Mouse (Mus musculus) limb, embryonic 12.5 days (tissue): ENCODE measurements around the gene Lpar2. TPM values are rescaled to one million over a fixed set of nuclear protein-coding genes. Genes with fewer than 3 reads are reported as not detected.

Experiments used
- ATAC-seq: fragments of 200-750 bp; cut with Nextera tagmentation; 2 replicates; pipeline ENCODE4 v1.8.0; 2017; ENCODE audit warnings: low read depth, moderate TSS enrichment; ENCODE audit not compliant: insufficient number of reproducible peaks, insufficient read depth, low FRiP score, low TSS enrichment
- H3K27ac ChIP-seq: fragments of 300-500 bp; sonication (generic); 2 replicates; pipeline ENCODE4 v1.5.1; 2016; ENCODE audit warnings: mild to moderate bottlenecking, moderate library complexity
- H3K27me3 ChIP-seq: fragments of 300-500 bp; sonication (generic); 2 replicates; pipeline ENCODE4 v1.6.1; 2016; ENCODE audit warnings: mild to moderate bottlenecking, moderate library complexity
- H3K36me3 ChIP-seq: fragments of 300-500 bp; sonication (generic); 2 replicates; pipeline ENCODE4 v1.6.1; 2016; ENCODE audit warnings: mild to moderate bottlenecking, moderate library complexity
- H3K4me1 ChIP-seq: fragments of 300-500 bp; sonication (generic); replicated peaks from 2 replicates; pipeline ENCODE4 v1.6.1; 2016
- H3K4me2 ChIP-seq: fragments of 300-500 bp; sonication (generic); 2 replicates; pipeline ENCODE4 v1.6.1; 2016; ENCODE audit warnings: mild to moderate bottlenecking, moderate library complexity
- H3K4me3 ChIP-seq: fragments of 300-500 bp; sonication (generic); replicated peaks from 2 replicates; pipeline ENCODE4 v1.5.1; 2016; ENCODE audit warnings: mild to moderate bottlenecking
- H3K9ac ChIP-seq: fragments of 300-500 bp; sonication (generic); replicated peaks from 2 replicates; pipeline ENCODE4 v1.6.1; 2016; ENCODE audit warnings: mild to moderate bottlenecking, moderate library complexity
- H3K9me3 ChIP-seq: fragments of 300-500 bp; sonication (generic); 2 replicates; pipeline ENCODE4 v1.6.1; 2016; ENCODE audit warnings: mild to moderate bottlenecking, moderate library complexity
- WGBS: fragments of 180-500 bp; shearing (Covaris S2); methylation state at CpG from one replicate; pipeline ENCODE4 v1.1.7; 2016; 5-methylcytosine and 5-hydroxymethylcytosine counted together
- polyA plus RNA-seq: library from polyadenylated mRNA; unstranded; fragments of >200 nt; fragmentation: Nextera tagmentation; extraction: Ambion mirVana; gene quantifications from 2 replicates; pipeline ENCODE4 v1.2.1, GENCODE M21; 2016

Gene Lpar2
- polyA plus RNA-seq, result 0.83 and 1.3 TPM in 2 replicates

- peak within 1 kb of the TSS; percentile 80 for H3K4me2 ChIP-seq
- 1% methylated on average over 33 of the region's 35 CpGs for WGBS
- peak within 1 kb of the TSS; percentile 76 for H3K9ac ChIP-seq
- H3K4me1 ChIP-seq, result peaks cover 31% of the 10 kb centered on the region
- H3K9me3 ChIP-seq, result no peaks in the 10 kb centered on the region
- no peaks in the 10 kb centered on the region for H3K27me3 ChIP-seq
- peak within 1 kb of the TSS; percentile 64 for H3K4me3 ChIP-seq
- H3K36me3 ChIP-seq, result peaks cover 43% of the 10 kb centered on the region
- H3K27ac ChIP-seq, result peak within 1 kb of the TSS; percentile 87
- ATAC-seq, result peak; percentile 80
Observed at GRCm38 (mm10) chr8:69822386-69823191, at the start of gene Lpar2. Gene Lpar2, plus strand, starts transcription at chr8:69822429.

GRCm38 (mm10) chr8:69774503-69775148 is 47.6 kb upstream of the Lpar2 start, which contains the start of gene Gm20422:
Gene Gm20422, minus strand, starts transcription at chr8:69774886.
- under 1% methylated on average over 41 of the region's 41 CpGs for WGBS
- ATAC-seq, result peak; percentile 98
- peak within 1 kb of the TSS; percentile 72 for H3K4me2 ChIP-seq
- H3K27me3 ChIP-seq, result no peaks in the 10 kb centered on the region
- peaks cover 26% of the 10 kb centered on the region for H3K4me1 ChIP-seq
- H3K4me3 ChIP-seq, result peak within 1 kb of the TSS; percentile 73
- no peaks in the 10 kb centered on the region for H3K9me3 ChIP-seq
- peak within 1 kb of the TSS; percentile 87 for H3K9ac ChIP-seq
- H3K36me3 ChIP-seq, result peaks cover 8% of the 10 kb centered on the region; the same call in 1 of the 2 replicates
- H3K27ac ChIP-seq, result peak within 1 kb of the TSS; percentile 99

GRCm38 (mm10) chr8:69775149-69775534 is 47.1 kb upstream of the Lpar2 start:
- H3K27me3 ChIP-seq, result no peaks in the 10 kb centered on the region
- H3K27ac ChIP-seq, result peak overlapping the region; percentile 99
- H3K4me3 ChIP-seq, result peak overlapping the region; percentile 73
- H3K4me2 ChIP-seq, result peak overlapping the region; percentile 72
- H3K9ac ChIP-seq, result no peak overlapping the region
- WGBS, result 50% methylated on average over 2 of the region's 2 CpGs
- peaks cover 3% of the 10 kb centered on the region; the same call in 1 of the 2 replicates for H3K36me3 ChIP-seq
- peaks cover 23% of the 10 kb centered on the region for H3K4me1 ChIP-seq
- H3K9me3 ChIP-seq, result no peaks in the 10 kb centered on the region
- peak; percentile 27; the same call in 1 of the 2 replicates for ATAC-seq

- Histone ChIP-seq H3K9ac (no peak overlapping the region), H3K4me3 (no peak overlapping the region), H3K4me1 (peaks cover 11% of the 10 kb centered on the region), H3K27ac (no peak overlapping the region), H3K4me2 (no peak overlapping the region), H3K36me3 (no peaks in the 10 kb centered on the region), H3K27me3 (no peaks in the 10 kb centered on the region), H3K9me3 (no peaks in the 10 kb centered on the region)
- WGBS, result 70% methylated on average over 12 of the region's 12 CpGs
- no peak for ATAC-seq
Observed at GRCm38 (mm10) chr8:69777111-69777510, 45.1 kb upstream of the Lpar2 start.

GRCm38 (mm10) chr8:69789105-69789504 is 33.1 kb upstream of the Lpar2 start:
- 87% methylated on average over 5 of the region's 5 CpGs for WGBS
- no peak for ATAC-seq

GRCm38 (mm10) chr8:69789731-69790130 is 32.5 kb upstream of the Lpar2 start:
- H3K4me2 ChIP-seq, result peak overlapping the region; percentile 73
- no peak for ATAC-seq

More at GRCm38 (mm10) chr8:69789105-69789504, 33.1 kb upstream of the Lpar2 start:
- Histone ChIP-seq H3K4me1 (peaks cover 17% of the 10 kb centered on the region), H3K4me2 (no peak overlapping the region), H3K9me3 (no peaks in the 10 kb centered on the region), H3K4me3 (no peak overlapping the region), H3K36me3 (peaks cover 11% of the 10 kb centered on the region), H3K27me3 (no peaks in the 10 kb centered on the region), H3K9ac (no peak overlapping the region), H3K27ac (no peak overlapping the region)

GRCm38 (mm10) chr8:69790364-69790763 is 31.9 kb upstream of the Lpar2 start:
- peak overlapping the region; percentile 73 for H3K4me2 ChIP-seq
- 33% methylated on average over 11 of the region's 11 CpGs for WGBS
- peak overlapping the region; percentile 93 for H3K9ac ChIP-seq
- peaks cover 17% of the 10 kb centered on the region for H3K4me1 ChIP-seq
- no peaks in the 10 kb centered on the region for H3K27me3 ChIP-seq
- ATAC-seq, result peak; percentile 30; the same call in 1 of the 2 replicates
- H3K9me3 ChIP-seq, result no peaks in the 10 kb centered on the region
- H3K36me3 ChIP-seq, result peaks cover 23% of the 10 kb centered on the region
- H3K27ac ChIP-seq, result peak overlapping the region; percentile 93; the same call in 1 of the 2 replicates
- H3K4me3 ChIP-seq, result peak overlapping the region; percentile 98

More at GRCm38 (mm10) chr8:69789731-69790130, 32.5 kb upstream of the Lpar2 start:
- Histone ChIP-seq H3K36me3 (peaks cover 16% of the 10 kb centered on the region), H3K9me3 (no peaks in the 10 kb centered on the region), H3K9ac (no peak overlapping the region), H3K4me3 (no peak overlapping the region), H3K27me3 (no peaks in the 10 kb centered on the region), H3K27ac (no peak overlapping the region), H3K4me1 (peaks cover 17% of the 10 kb centered on the region)
- WGBS, result 67% methylated on average over 5 of the region's 5 CpGs

- H3K9me3 ChIP-seq, result no peaks in the 10 kb centered on the region
- peak within 1 kb of the TSS; percentile 98 for H3K4me3 ChIP-seq
- H3K36me3 ChIP-seq, result peaks cover 28% of the 10 kb centered on the region
- peaks cover 17% of the 10 kb centered on the region for H3K4me1 ChIP-seq
- peak within 1 kb of the TSS; percentile 93 for H3K27ac ChIP-seq
- ATAC-seq, result peak; percentile 87
- H3K4me2 ChIP-seq, result peak within 1 kb of the TSS; percentile 73
- peak within 1 kb of the TSS; percentile 93 for H3K9ac ChIP-seq
- under 1% methylated on average over 38 of the region's 38 CpGs for WGBS
- H3K27me3 ChIP-seq, result no peaks in the 10 kb centered on the region
Observed at GRCm38 (mm10) chr8:69790773-69791367, 31.4 kb upstream of the Lpar2 start, which contains the start of the genes Atp13a1 and Zfp866. Gene Atp13a1, plus strand, starts transcription at chr8:69791163. Gene Zfp866, minus strand, starts transcription at chr8:69791178.

GRCm38 (mm10) chr8:69791415-69792068 is 30.7 kb upstream of the Lpar2 start:
- under 1% methylated on average over 48 of the region's 48 CpGs for WGBS

GRCm38 (mm10) chr8:69793666-69794065 is 28.6 kb upstream of the Lpar2 start:
- Histone ChIP-seq H3K27ac (no peak overlapping the region), H3K36me3 (peaks cover 56% of the 10 kb centered on the region), H3K4me3 (no peak overlapping the region), H3K9ac (no peak overlapping the region; the same call in 1 of the 2 replicates), H3K4me1 (peaks cover 17% of the 10 kb centered on the region), H3K4me2 (no peak overlapping the region), H3K9me3 (no peaks in the 10 kb centered on the region), H3K27me3 (no peaks in the 10 kb centered on the region)
- ATAC-seq, result no peak
- 93% methylated on average over 4 of the region's 4 CpGs for WGBS

More at GRCm38 (mm10) chr8:69791415-69792068, 30.7 kb upstream of the Lpar2 start:
- Histone ChIP-seq H3K4me2 (peak overlapping the region; percentile 73), H3K4me1 (peaks cover 17% of the 10 kb centered on the region), H3K36me3 (peaks cover 34% of the 10 kb centered on the region), H3K4me3 (peak overlapping the region; percentile 98), H3K27ac (peak overlapping the region; percentile 93), H3K27me3 (no peaks in the 10 kb centered on the region), H3K9me3 (no peaks in the 10 kb centered on the region), H3K9ac (peak overlapping the region; percentile 93)
- peak; percentile 68 for ATAC-seq
